Mouse (Mus musculus) MEL-GATA-1-ER (cell line): Measurements from ENCODE around the gene Ncan.
"Not testable (repeated sequence)": the region's sequence is repeated elsewhere in the genome, so short reads cannot be mapped to it uniquely, and the experiment has no call there.

Experiments
- DNase-seq: peaks from one replicate; pipeline ENCODE4 v3.0.0-alpha.2; 2012; ENCODE audit warnings: low read depth; ENCODE audit errors: extremely low read depth

Ncan gene

GRCm38 (mm10) chr8:70084191-70085065 lies 36.2 kb downstream of the Ncan start:
- no peak for DNase-seq

DNA sequence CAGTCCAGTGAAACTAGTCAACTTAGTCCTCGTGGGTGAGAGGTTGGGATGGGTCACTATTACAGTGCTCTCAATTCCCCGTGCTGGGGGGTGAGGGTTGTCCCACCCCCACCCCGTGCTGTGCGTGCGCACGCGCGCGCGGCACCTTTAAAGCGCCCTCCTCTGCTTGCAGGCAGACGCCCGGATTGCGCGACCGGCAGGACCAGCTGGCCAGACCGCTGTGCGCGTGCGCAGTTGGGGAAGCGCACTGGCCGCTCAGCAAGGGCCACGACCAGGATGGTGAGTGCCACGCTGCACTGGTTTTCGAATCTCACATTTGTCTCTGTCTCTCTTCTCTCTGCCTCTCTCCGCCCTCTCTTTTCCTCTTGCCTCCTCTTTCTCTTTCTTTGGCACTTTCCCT lies 37.4 kb downstream of the Ncan start, which contains the start of gene Hapln4:
Gene Hapln4, plus strand, starts transcription at position 173 of the 400 bp plus-strand sequence.
- no peak for DNase-seq

DNA sequence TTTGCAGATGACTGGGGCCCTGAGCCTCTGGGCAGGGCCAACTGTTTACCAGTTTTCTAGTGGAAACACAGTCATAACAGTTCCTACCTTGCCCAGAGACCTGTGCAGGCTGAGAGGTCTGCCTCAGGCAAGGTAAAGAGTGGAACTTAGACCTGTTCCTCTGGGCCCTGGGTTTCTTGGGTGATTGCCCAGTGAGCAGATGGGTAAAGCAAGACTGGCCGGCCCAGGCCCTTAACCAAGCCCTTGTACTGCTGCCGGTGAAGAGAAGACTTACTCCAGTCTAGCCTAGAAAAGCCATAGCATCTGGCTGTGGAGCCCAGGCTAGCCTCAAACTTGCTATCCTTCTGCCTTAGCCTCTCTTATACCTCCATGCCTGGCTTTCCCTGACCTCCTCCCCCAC lies 38.7 kb downstream of the Ncan start:
- DNase-seq: no peak

DNA sequence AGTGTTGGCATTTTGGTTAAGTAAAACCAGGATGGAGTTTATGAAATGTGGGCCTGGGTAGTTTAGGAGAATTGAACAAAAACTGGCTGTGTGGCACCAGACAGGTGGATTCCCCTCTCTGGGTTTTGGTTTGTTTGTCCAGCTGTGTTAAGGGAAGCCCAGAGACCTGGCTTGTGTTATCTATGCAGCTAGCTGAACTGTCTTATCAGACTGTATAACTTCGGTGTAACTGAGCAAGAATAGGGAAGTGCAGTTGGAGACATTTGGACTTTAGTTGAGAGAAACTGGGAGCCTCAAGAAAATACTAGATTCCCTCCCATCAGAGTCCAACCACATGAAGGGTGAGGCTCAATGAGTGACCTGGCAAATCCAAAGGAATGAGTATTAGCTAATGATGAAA lies 47.0 kb downstream of the Ncan start:
- peak; percentile 54 for DNase-seq

GRCm38 (mm10) chr8:70073120-70073519 lies 47.6 kb downstream of the Ncan start:
- DNase-seq: no peak

GRCm38 (mm10) chr8:70072441-70073069 lies 48.1 kb downstream of the Ncan start, which contains the start of gene Tm6sf2:
Tm6sf2 (plus strand) TSS chr8:70072924.
- no peak for DNase-seq

GRCm38 (mm10) chr8:70071836-70072440 lies 48.7 kb downstream of the Ncan start:
- no peak for DNase-seq

DNA sequence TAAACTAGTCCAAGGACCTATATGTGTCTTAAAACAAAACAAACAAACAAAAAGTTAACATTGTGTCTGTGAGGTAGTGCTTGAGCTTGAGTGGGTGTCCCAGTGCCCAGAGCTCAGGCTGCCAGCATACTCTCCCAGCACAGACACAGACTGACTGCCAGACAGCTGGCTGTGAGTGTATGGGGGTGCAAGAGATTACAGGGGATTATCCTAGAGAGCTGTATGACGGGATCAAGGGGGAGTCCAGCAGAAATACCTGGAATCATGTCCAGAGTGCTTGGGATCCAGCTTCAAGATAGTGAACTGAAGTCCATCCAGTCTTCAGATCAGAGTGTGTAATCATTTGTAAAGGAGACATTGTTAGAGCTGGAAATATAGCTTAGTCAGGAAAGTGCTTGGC lies 63.0 kb downstream of the Ncan start:
- DNase-seq: no peak

- not testable (repeated sequence) for DNase-seq
Observed at GRCm38 (mm10) chr8:70050434-70050833, 70.2 kb downstream of the Ncan start.

DNA sequence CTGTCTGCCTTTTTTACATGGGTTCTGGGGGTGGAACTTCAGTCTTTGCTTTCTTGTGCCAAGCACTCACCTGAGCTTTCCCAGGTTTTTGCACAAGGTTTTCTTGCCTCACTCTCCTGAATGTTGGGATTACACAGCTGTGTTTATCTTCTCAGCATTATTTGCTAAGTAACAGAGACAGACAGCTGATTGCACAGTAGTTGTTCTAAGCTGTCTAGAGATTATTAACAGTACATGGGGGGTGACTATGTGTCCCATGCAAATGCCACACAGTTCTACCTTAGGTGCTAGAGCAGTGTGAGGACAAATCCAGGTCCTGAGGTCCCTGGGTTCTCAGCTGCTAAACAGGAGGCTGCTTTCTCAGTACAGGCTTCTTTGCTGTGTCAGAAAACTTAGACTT lies 71.0 kb downstream of the Ncan start:
- DNase-seq: no peak

DNA sequence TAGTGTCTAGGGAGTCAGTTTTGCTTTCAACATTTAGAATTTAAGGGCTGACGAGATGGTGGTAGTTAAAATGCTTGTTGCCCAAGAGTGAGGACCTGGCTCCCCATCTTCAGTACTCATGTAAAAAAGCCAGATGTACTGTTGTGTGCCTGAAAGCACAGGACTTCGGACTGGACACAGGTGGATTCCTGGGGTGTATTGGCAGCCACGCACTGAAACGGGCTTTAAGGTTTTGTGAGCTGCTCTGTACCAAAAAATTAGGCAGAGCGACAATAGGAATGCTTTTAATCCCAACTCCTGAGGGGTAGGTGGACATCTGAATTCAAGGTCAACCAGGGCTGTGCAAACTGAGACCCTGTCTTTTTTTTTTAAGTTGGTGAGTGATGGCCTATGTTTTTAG lies 76.7 kb downstream of the Ncan start:
- DNase-seq: no peak
